Mouse (Mus musculus) liver, embryonic 14.5 days (tissue): ENCODE measurements around the gene Dkk3.

Experiments
- CTCF ChIP-seq: IDR thresholded peaks from 2 replicates; pipeline ENCODE4 v1.5.1; 2016; ENCODE audit warnings: antibody characterized with exemption, low read depth, control low read depth
- EP300 ChIP-seq: IDR thresholded peaks from 2 replicates; pipeline ENCODE4 v1.6.1; 2016; ENCODE audit warnings: antibody characterized with exemption, low read depth

DNA sequence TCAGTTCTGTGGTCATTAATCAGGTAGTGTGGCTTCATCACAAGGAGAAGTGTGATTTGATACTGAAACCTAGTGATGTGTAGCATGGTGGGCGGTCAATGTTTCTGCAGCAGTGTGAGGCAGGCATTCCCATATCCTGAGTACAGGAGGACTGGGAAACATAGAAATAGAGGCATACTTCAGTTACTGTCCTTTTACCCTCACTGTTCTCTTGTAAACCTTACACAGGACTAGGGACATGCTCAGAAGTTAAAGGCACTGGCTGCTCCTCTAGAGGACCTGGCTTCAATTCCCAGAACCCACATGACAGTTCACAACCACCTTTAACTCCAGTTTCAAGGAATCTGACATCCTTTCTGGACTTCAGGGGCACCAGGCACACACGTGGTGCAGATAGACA is 72.7 kb downstream of the Dkk3 start:
- TF ChIP-seq CTCF: no peak
- TF ChIP-seq EP300: no peak
